Mouse (Mus musculus): ENCODE results near the gene Adcy1. TPM values are rescaled to one million over a fixed set of nuclear protein-coding genes. Genes with fewer than 3 reads are reported as not detected.
A peak's percentile ranks its signal among the peaks of the same experiment; 100 is the strongest.

Gene Adcy1
- polyA plus RNA-seq, 1 experiment from 2014 or later = 0.65 TPM

GRCm38 (mm10) chr11:7054662-7055265 is 8.5 kb upstream of the Adcy1 start:
- Histone ChIP-seq H3K27ac (ENCODE audit: low read length) (no peak overlapping the region), H3K27me3 (ENCODE audit: control insufficient read depth, insufficient read depth, low read depth, low read length) (peaks cover 11% of the 10 kb centered on the region)

GRCm38 (mm10) chr11:7055455-7056017 is 7.8 kb upstream of the Adcy1 start:
- Histone ChIP-seq H3K27ac (ENCODE audit: low read length) (no peak overlapping the region), H3K4me2 (ENCODE audit: low read depth, low read length) (peak overlapping the region; percentile 21), H3K4me3 (ENCODE audit: low read length) (no peak overlapping the region), H3K36me3 (ENCODE audit: control insufficient read depth, insufficient read depth, low read length) (no peaks in the 10 kb centered on the region), H3K4me1 (replicated peaks; ENCODE audit: control insufficient read depth, insufficient read depth, low read length) (peaks cover 7% of the 10 kb centered on the region; the same call in 1 of the 2 replicates), H3K9ac (ENCODE audit: low read length) (no peak overlapping the region), H3K9me3 (ENCODE audit: control insufficient read depth, low read length) (no peaks in the 10 kb centered on the region), H3K27me3 (ENCODE audit: control insufficient read depth, insufficient read depth, low read depth, low read length) (peaks cover 14% of the 10 kb centered on the region)
- ATAC-seq (ENCODE audit: low read depth) = peak; percentile 80
- WGBS = 13% methylated on average over 14 of the region's 14 CpGs

More at GRCm38 (mm10) chr11:7054662-7055265, 8.5 kb upstream of the Adcy1 start:
- Histone ChIP-seq H3K4me3 (ENCODE audit: low read length) (no peak overlapping the region), H3K9me3 (ENCODE audit: control insufficient read depth, low read length) (no peaks in the 10 kb centered on the region), H3K4me2 (ENCODE audit: low read depth, low read length) (no peak overlapping the region), H3K36me3 (ENCODE audit: control insufficient read depth, insufficient read depth, low read length) (no peaks in the 10 kb centered on the region), H3K4me1 (replicated peaks; ENCODE audit: control insufficient read depth, insufficient read depth, low read length) (peaks cover 7% of the 10 kb centered on the region; the same call in 1 of the 2 replicates), H3K9ac (ENCODE audit: low read length) (no peak overlapping the region)
- no peak for ATAC-seq (ENCODE audit: low read depth)
- 80% methylated on average over 6 of the region's 6 CpGs for WGBS

DNA sequence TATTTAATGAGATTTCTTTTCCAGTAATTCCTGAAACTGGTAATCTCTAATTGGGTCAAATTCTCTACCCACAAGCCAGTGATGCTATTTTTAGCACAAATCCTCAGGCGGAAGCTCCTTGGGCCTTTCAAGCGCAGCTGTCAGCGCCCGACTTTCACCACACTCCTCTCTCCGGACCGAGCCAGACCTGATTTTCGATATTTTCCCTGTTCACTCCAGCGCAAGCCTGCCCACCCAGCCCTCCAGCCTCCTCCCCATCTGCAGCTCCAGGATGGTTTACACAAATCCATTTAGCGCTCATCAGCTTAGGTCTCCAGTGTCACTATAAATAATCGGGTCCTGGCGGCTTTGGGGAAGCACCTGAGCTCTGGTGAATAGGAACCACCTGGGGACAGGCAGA is 7.2 kb upstream of the Adcy1 start:
- Histone ChIP-seq H3K4me2 (ENCODE audit: low read depth, low read length) (peak overlapping the region; percentile 18; the same call in 1 of the 2 replicates), H3K27me3 (ENCODE audit: control insufficient read depth, insufficient read depth, low read depth, low read length) (peaks cover 18% of the 10 kb centered on the region), H3K27ac (ENCODE audit: low read length) (no peak overlapping the region), H3K9me3 (ENCODE audit: control insufficient read depth, low read length) (no peaks in the 10 kb centered on the region), H3K4me3 (ENCODE audit: low read length) (no peak overlapping the region), H3K36me3 (ENCODE audit: control insufficient read depth, insufficient read depth, low read length) (no peaks in the 10 kb centered on the region), H3K4me1 (replicated peaks; ENCODE audit: control insufficient read depth, insufficient read depth, low read length) (peaks cover 7% of the 10 kb centered on the region; the same call in 1 of the 2 replicates), H3K9ac (ENCODE audit: low read length) (no peak overlapping the region)
- ATAC-seq (ENCODE audit: low read depth) = peak; percentile 17; the same call in 1 of the 2 replicates
- WGBS = 3% methylated on average over 11 of the region's 11 CpGs

GRCm38 (mm10) chr11:7057781-7058180 is 5.5 kb upstream of the Adcy1 start:
- 80% methylated on average over 7 of the region's 7 CpGs for WGBS
- H3K4me1 ChIP-seq (replicated peaks; ENCODE audit: control insufficient read depth, insufficient read depth, low read length) = peaks cover 7% of the 10 kb centered on the region; the same call in 1 of the 2 replicates
- H3K36me3 ChIP-seq (ENCODE audit: control insufficient read depth, insufficient read depth, low read length) = no peaks in the 10 kb centered on the region
- ATAC-seq (ENCODE audit: low read depth) = no peak
- no peak overlapping the region for H3K9ac ChIP-seq (ENCODE audit: low read length)
- peaks cover 34% of the 10 kb centered on the region for H3K27me3 ChIP-seq (ENCODE audit: control insufficient read depth, insufficient read depth, low read depth, low read length)
- H3K4me2 ChIP-seq (ENCODE audit: low read depth, low read length) = no peak overlapping the region
- no peak overlapping the region for H3K4me3 ChIP-seq (ENCODE audit: low read length)
- H3K27ac ChIP-seq (ENCODE audit: low read length) = no peak overlapping the region
- H3K9me3 ChIP-seq (ENCODE audit: control insufficient read depth, low read length) = no peaks in the 10 kb centered on the region

DNA sequence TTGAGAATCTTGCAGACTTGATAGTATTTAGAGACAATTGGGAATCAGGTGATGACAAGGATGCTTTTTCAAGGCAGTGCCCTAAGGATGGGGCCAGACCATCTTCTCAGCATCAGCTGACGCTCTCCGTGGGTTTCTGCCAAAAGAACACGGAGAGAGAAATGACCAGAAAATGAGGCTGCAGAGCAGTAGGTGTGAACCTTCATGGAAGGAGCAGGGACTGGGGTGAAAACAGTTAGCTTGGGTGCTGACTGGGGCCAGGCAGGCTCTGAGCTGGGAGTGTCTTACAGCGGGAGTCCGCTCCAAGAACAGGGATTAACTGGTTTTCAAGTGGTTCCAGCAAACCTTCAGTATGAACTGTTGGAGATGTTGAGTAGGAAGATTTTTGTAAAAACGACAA is 1.3 kb upstream of the Adcy1 start:
- 43% methylated on average over 6 of the region's 6 CpGs for WGBS

DNA sequence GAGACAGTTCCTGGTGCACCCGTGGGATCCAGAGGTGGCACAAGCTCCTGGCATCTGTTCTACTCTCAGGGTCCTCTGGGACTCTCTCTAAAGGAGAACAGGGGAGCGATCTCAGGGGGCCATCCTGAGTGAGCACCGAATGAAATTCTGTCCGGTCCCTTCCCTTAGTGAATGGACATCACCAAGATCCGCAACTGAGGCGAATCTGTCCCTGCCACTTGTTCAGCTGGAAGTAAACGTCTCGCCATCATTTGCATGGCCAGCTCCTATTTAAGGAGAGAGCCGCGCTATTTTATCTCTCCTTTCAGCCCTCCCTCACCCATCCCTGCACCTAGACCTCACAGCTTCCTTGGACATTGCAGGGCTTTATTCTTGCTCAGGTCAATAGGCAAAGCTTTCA is 723 bp upstream of the Adcy1 start:
- no peak overlapping the region for H3K27ac ChIP-seq (ENCODE audit: low read length)
- no peaks in the 10 kb centered on the region for H3K9me3 ChIP-seq (ENCODE audit: control insufficient read depth, low read length)
- peaks cover 7% of the 10 kb centered on the region for H3K4me1 ChIP-seq (replicated peaks; ENCODE audit: control insufficient read depth, insufficient read depth, low read length)
- no peak overlapping the region for H3K9ac ChIP-seq (ENCODE audit: low read length)
- ATAC-seq (ENCODE audit: low read depth) = no peak
- H3K4me3 ChIP-seq (ENCODE audit: low read length) = peak overlapping the region; percentile 64; the same call in 1 of the 2 replicates
- WGBS = 9% methylated on average over 10 of the region's 10 CpGs
- H3K27me3 ChIP-seq (ENCODE audit: control insufficient read depth, insufficient read depth, low read depth, low read length) = peaks cover 59% of the 10 kb centered on the region
- no peaks in the 10 kb centered on the region for H3K36me3 ChIP-seq (ENCODE audit: control insufficient read depth, insufficient read depth, low read length)
- peak overlapping the region; percentile 87 for H3K4me2 ChIP-seq (ENCODE audit: low read depth, low read length)

More for the DNA sequence above, 1.3 kb upstream of the Adcy1 start:
- no peak overlapping the region for H3K9ac ChIP-seq (ENCODE audit: low read length)
- peaks cover 7% of the 10 kb centered on the region for H3K4me1 ChIP-seq (replicated peaks; ENCODE audit: control insufficient read depth, insufficient read depth, low read length)
- no peaks in the 10 kb centered on the region for H3K36me3 ChIP-seq (ENCODE audit: control insufficient read depth, insufficient read depth, low read length)
- no peak overlapping the region for H3K4me2 ChIP-seq (ENCODE audit: low read depth, low read length)
- no peaks in the 10 kb centered on the region for H3K9me3 ChIP-seq (ENCODE audit: control insufficient read depth, low read length)
- H3K27me3 ChIP-seq (ENCODE audit: control insufficient read depth, insufficient read depth, low read depth, low read length) = peaks cover 59% of the 10 kb centered on the region
- no peak overlapping the region for H3K27ac ChIP-seq (ENCODE audit: low read length)
- ATAC-seq (ENCODE audit: low read depth) = no peak
- no peak overlapping the region for H3K4me3 ChIP-seq (ENCODE audit: low read length)

GRCm38 (mm10) chr11:7063681-7064267 is 485 bp downstream of the Adcy1 start:
- Histone ChIP-seq H3K4me1 (replicated peaks; ENCODE audit: control insufficient read depth, insufficient read depth, low read length) (peaks cover 7% of the 10 kb centered on the region), H3K36me3 (ENCODE audit: control insufficient read depth, insufficient read depth, low read length) (no peaks in the 10 kb centered on the region), H3K4me2 (ENCODE audit: low read depth, low read length) (peak overlapping the region; percentile 87), H3K9ac (ENCODE audit: low read length) (peak overlapping the region; percentile 58), H3K27ac (ENCODE audit: low read length) (no peak overlapping the region), H3K27me3 (ENCODE audit: control insufficient read depth, insufficient read depth, low read depth, low read length) (peaks cover 54% of the 10 kb centered on the region), H3K4me3 (ENCODE audit: low read length) (peak overlapping the region; percentile 64), H3K9me3 (ENCODE audit: control insufficient read depth, low read length) (no peaks in the 10 kb centered on the region)
- ATAC-seq (ENCODE audit: low read depth) = peak; percentile 70
- WGBS = 1% methylated on average over 40 of the region's 53 CpGs

DNA sequence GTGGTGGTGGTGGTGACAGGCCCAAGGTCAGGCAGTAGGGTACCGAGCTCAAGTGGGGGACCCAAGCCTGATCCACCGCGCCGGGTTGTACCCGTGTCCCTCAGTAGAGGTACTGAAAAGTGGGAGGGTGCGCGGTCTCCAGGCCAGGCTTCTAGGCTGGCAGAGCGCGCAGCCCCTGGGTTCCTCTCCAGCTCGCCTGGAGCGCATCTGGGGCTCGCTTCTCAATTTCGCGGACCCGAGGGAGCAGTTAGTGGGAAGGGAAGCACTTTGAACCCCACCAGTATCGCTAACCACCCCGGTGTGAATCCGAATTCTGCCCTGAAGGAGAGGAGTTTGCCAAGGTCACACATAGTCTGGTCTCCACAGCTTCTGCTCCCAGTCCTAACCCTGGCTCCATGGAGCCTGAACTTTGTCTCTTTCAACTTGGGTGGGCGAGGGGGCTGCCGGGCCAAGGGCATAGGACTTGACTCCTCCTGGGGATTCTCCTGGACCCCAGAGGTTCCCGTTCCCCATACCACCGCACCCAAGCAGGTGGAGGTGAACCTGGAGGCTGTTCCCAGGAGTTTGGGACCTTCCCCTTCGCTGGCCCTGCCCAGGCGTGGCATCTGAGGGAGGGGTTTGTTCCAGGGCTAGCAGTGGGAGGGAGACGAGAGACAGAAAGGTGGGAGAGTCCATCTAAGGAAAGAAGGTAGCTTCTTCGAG is 1.3 kb downstream of the Adcy1 start:
- H3K27me3 ChIP-seq (ENCODE audit: control insufficient read depth, insufficient read depth, low read depth, low read length) = peaks cover 54% of the 10 kb centered on the region
- peak overlapping the region; percentile 64 for H3K4me3 ChIP-seq (ENCODE audit: low read length)
- no peak overlapping the region for H3K27ac ChIP-seq (ENCODE audit: low read length)
- ATAC-seq (ENCODE audit: low read depth) = peak; percentile 53
- WGBS = 1% methylated on average over 24 of the region's 26 CpGs
- peaks cover 7% of the 10 kb centered on the region for H3K4me1 ChIP-seq (replicated peaks; ENCODE audit: control insufficient read depth, insufficient read depth, low read length)
- peak overlapping the region; percentile 87 for H3K4me2 ChIP-seq (ENCODE audit: low read depth, low read length)
- H3K9me3 ChIP-seq (ENCODE audit: control insufficient read depth, low read length) = no peaks in the 10 kb centered on the region
- H3K9ac ChIP-seq (ENCODE audit: low read length) = no peak overlapping the region
- no peaks in the 10 kb centered on the region for H3K36me3 ChIP-seq (ENCODE audit: control insufficient read depth, insufficient read depth, low read length)

DNA sequence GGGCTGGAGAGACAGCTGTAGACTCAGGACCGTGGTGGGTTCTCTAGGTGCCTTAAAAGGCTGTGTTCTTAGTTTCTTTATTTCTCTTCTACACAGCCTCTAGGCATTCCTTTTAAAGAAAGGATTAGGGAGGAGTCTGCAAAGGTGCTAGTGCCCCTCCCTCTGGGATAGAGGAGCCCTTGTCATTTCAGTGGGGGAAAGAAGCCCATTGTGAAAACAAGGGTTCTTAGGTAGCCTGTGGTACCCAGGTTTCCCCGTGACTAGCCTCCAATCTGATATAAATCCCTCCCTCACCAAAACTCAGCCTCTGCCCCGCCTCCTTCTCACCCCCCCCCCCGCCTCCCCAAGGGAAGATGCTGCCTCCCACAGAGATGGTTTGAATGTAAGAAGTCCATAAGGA is 2.1 kb downstream of the Adcy1 start:
- Histone ChIP-seq H3K4me2 (ENCODE audit: low read depth, low read length) (no peak overlapping the region), H3K9me3 (ENCODE audit: control insufficient read depth, low read length) (no peaks in the 10 kb centered on the region), H3K9ac (ENCODE audit: low read length) (no peak overlapping the region), H3K4me3 (ENCODE audit: low read length) (no peak overlapping the region), H3K36me3 (ENCODE audit: control insufficient read depth, insufficient read depth, low read length) (no peaks in the 10 kb centered on the region), H3K27me3 (ENCODE audit: control insufficient read depth, insufficient read depth, low read depth, low read length) (peaks cover 52% of the 10 kb centered on the region), H3K4me1 (replicated peaks; ENCODE audit: control insufficient read depth, insufficient read depth, low read length) (peaks cover 7% of the 10 kb centered on the region), H3K27ac (ENCODE audit: low read length) (no peak overlapping the region)
- WGBS = 17% methylated on average over 4 of the region's 4 CpGs
- no peak for ATAC-seq (ENCODE audit: low read depth)

Data from lung, embryonic 16.5 days (tissue).